Mouse (Mus musculus): ENCODE data around the gene Ikzf2.

GRCm38 (mm10) chr1:69498862-69499306 is 188.2 kb downstream of the Ikzf2 start:
- TF ChIP-seq CTCF (IDR thresholded peaks at IDR 0.05; ENCODE audit: borderline replicate concordance, insufficient read depth, low read length) (no peak), POLR2A (IDR thresholded peaks at IDR 0.05; ENCODE audit: low read depth, low read length) (no peak)

Data from embryonic fibroblast, embryonic 13.5 days (primary cell).